Mouse (Mus musculus) kidney, adult 2 months (tissue): ENCODE results near the gene Mfap5.

Experiments used
- CTCF ChIP-seq: fragments of 200-500 bp; conservative IDR thresholded peaks from 2 replicates; pipeline ENCODE4 v1.5.1; 2011; ENCODE audit warnings: low read depth, mild to moderate bottlenecking, control low read depth, low read length, moderate library complexity, mixed read lengths; ENCODE audit not compliant: insufficient read depth, insufficient read length
- POLR2A ChIP-seq: fragments of 200-500 bp; IDR thresholded peaks from one replicate; pipeline ENCODE4 v1.6.1; 2011; ENCODE audit warnings: low read depth, low read length, control low read depth

GRCm38 (mm10) chr6:122531466-122532174 is 26.0 kb downstream of the Mfap5 start:
- TF ChIP-seq CTCF (no peak), POLR2A (no peak)
